Mouse (Mus musculus) erythroblast, embryonic 14.5 days (primary cell): ENCODE results near the gene Rpl26. TPM values are rescaled to one million over a fixed set of nuclear protein-coding genes. Genes with fewer than 3 reads are reported as not detected.

Experiments used
- H3K27me3 ChIP-seq: 2 replicates; pipeline ENCODE4 v1.6.1; 2012; ENCODE audit warnings: inconsistent platforms; ENCODE audit not compliant: control insufficient read depth
- H3K36me3 ChIP-seq: 2 replicates; pipeline ENCODE4 v1.6.1; 2012; ENCODE audit warnings: mild to moderate bottlenecking, inconsistent platforms; ENCODE audit not compliant: control insufficient read depth
- H3K4me1 ChIP-seq: 2 replicates; pipeline ENCODE4 v1.6.1; 2012; ENCODE audit warnings: inconsistent platforms; ENCODE audit not compliant: control insufficient read depth
- H3K4me3 ChIP-seq: replicated peaks from 2 replicates; pipeline ENCODE3; 2012; ENCODE audit warnings: moderate library complexity, mild to moderate bottlenecking, inconsistent platforms
- H3K9me3 ChIP-seq: 2 replicates; pipeline ENCODE4 v1.6.1; 2012; ENCODE audit warnings: low read length, inconsistent platforms, mixed read lengths; ENCODE audit not compliant: control insufficient read depth
- GATA1 ChIP-seq: IDR thresholded peaks from 2 replicates; pipeline ENCODE4 v1.6.1; 2012; ENCODE audit warnings: low read length, inconsistent platforms, mixed read lengths
- TAL1 ChIP-seq: IDR thresholded peaks from 3 replicates; pipeline ENCODE4 v1.6.1; 2012; ENCODE audit warnings: low read length, inconsistent platforms, mixed read lengths
- polyA plus RNA-seq: library from polyadenylated mRNA; stranded (reverse); fragments of >175 nt; gene quantifications from 2 replicates; pipeline ENCODE4 v1.2.3, GENCODE M21; 2012

The Rpl26 gene
- polyA plus RNA-seq, 1 experiment, result 7.0 TPM

DNA sequence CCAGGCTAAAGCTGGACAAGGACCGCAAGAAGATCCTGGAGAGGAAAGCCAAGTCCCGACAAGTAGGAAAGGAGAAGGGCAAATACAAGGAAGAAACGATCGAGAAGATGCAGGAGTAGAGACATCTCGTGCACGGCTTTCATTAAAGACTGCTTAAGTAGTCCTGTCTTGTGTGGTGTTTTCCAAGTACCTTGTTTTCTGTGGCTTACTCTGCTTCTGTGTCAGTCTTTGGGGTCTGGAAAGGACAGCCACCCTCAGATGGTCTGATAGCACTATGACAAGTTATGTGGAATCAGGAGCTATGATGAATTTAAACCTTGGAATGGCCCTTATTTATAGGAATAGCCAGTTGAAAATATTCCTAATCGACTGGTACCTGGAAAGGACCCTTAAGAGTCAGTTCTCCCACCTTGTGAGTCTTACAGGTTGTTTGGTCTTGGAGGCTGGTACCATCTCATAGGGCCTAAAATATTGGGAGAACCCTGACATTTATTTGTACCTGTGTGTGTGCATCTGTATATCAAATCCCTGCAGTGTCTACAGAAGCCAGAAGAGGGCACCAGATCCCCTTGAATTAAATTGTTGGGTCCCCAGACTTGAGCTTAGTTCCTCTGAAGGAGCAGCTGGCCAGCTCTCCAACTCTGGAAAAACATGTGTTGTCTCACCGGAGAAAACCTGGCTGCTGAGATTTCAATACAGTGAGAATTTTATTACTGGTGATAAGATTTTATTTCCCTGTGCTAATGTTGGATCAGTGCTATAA is 3.2 kb downstream of the Rpl26 start:
- Histone ChIP-seq H3K4me3 (no peak overlapping the region), H3K9me3 (no peaks in the 10 kb centered on the region), H3K36me3 (peaks cover 52% of the 10 kb centered on the region), H3K4me1 (peaks cover 29% of the 10 kb centered on the region), H3K27me3 (peaks cover 3% of the 10 kb centered on the region)
- TF ChIP-seq GATA1 (no peak), TAL1 (no peak)

DNA sequence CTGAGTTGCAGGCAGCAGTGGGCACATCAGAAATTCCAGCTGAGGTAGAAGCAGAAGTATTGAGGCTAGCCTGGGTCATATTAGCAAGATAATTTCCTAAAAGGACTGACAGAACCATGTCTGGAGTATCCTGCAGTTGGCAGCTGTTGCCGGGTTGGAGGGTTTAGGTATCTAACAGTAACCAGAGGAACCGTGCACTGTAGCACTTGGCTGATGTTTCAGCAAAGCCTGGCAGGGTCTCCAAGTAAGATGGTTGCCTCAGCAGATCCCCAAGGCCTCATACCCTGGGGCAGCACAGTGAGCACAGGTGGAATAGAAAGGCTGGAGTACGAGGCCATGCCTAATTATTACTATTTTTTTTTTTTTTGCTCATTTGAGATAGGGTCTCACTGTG is 3.8 kb downstream of the Rpl26 start:
- no peaks in the 10 kb centered on the region; the same call in none of the 2 replicates for H3K27me3 ChIP-seq
- TF ChIP-seq GATA1 (no peak), TAL1 (no peak)
- H3K9me3 ChIP-seq, result no peaks in the 10 kb centered on the region
- H3K4me1 ChIP-seq, result peaks cover 23% of the 10 kb centered on the region
- peaks cover 52% of the 10 kb centered on the region for H3K36me3 ChIP-seq
- H3K4me3 ChIP-seq, result no peak overlapping the region

DNA sequence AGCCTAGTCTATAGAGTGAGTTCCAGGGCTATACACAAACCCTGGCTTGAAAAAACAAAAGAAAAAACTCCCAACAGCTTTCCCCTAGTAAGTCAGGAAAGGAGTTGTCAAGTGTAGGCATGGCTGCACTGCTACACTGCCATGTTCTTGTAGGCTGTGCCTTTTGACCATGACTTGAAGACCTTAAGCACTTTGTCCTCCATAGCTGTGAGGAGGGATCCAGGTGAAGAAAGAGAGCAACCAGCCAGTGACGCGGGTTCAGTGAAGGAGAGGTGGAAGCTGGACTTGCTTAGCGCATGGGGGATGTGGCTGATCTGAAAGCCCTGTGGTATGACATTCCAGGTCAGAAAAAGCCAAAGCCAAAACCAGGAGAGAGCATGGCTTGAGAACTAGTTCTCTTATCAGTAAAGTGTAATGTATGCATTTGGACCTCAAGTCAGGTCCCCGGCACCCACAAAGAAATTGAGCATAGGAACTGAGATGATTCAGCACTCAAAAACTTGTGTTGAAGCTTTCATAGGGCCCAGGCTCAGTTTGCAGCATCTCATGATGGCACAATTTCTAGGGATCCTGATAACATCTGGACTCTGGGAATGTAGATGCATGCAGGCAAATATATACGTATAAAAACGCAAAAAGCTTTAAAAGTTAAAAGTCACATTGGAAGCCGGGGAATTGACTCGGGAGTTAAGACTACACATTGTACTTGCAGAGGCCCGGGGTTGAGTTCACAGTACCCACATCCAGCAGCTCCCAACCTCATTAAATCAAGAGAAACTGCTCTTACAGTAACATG is 4.5 kb downstream of the Rpl26 start:
- TF ChIP-seq GATA1, result no peak
- no peak for TF ChIP-seq TAL1
- Histone ChIP-seq H3K4me3 (no peak overlapping the region), H3K36me3 (peaks cover 52% of the 10 kb centered on the region), H3K27me3 (no peaks in the 10 kb centered on the region; the same call in 1 of the 2 replicates), H3K4me1 (peaks cover 20% of the 10 kb centered on the region), H3K9me3 (no peaks in the 10 kb centered on the region)

DNA sequence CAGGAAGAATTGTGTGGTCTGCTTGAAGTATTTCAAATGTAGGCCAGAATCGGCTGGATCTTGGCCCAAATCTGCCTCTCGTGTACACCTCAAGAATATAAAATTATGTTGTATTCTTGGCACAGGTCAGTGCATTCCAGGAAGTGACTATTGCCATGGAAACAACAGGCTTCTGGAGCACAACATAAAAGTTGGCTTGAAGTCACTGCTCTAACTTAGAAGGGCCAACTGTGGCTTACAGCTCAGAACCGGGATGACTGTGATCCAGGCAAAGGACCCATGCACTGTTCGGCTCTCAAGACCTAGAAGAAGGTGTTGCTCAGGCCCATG is 5.0 kb downstream of the Rpl26 start:
- Histone ChIP-seq H3K4me1 (peaks cover 16% of the 10 kb centered on the region), H3K27me3 (peaks cover 5% of the 10 kb centered on the region), H3K4me3 (no peak overlapping the region), H3K9me3 (no peaks in the 10 kb centered on the region), H3K36me3 (peaks cover 52% of the 10 kb centered on the region)
- no peak for TF ChIP-seq TAL1
- no peak for TF ChIP-seq GATA1

DNA sequence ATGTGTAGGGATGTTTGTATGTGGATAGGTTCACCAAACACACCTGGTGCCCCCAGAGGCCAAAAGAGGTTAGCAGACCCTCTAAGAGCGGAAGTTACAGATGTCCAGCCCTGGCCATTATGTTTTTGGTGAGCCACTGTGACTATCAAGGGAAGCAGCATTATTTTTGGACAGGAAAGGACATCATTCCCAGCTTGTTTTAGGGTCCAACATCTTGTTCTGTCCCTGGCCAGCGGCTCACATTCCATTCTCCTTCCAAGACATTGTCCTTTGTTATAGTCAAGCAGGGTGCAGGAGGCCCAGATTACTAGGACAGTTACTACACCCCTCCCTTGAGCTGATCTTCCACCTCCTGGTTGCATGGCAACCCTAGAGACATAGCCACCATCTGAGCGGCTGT is 5.9 kb downstream of the Rpl26 start:
- Histone ChIP-seq H3K36me3 (peaks cover 52% of the 10 kb centered on the region), H3K9me3 (no peaks in the 10 kb centered on the region; the same call in 1 of the 2 replicates), H3K4me3 (no peak overlapping the region), H3K4me1 (peaks cover 16% of the 10 kb centered on the region), H3K27me3 (peaks cover 14% of the 10 kb centered on the region)
- TF ChIP-seq GATA1, result no peak
- TF ChIP-seq TAL1, result no peak

DNA sequence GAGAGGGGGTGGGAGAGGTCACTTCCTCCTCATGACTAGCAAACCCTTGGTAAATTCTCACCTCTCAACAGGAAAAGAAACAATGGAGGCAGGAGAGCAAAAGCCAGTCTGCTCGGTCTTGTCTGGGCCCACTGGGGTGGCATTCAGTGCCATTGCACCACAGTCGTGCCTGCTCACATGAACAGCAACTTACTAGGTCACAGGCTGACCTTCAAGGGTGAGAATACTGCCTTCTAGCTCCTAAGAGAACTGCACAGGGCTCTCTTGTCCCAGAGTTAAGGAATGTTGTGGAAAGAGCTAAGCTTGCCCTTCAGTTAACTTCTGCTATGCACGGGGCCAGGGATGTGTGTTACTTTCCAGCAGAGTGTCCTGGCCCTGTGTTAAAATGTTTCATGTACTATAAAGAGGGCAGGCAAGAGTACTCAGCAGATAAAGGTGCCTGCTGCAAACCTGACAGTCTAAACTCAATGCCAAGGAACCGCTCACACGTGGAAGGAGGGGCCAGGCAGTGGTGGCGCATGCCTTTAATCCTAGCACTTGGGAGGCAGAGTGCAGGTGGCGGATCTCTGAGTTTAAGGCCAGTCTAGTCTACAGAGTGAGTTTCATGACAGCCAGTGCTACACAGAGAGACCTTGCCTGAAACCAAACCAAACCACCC is 7.6 kb downstream of the Rpl26 start:
- peaks cover 35% of the 10 kb centered on the region for H3K36me3 ChIP-seq
- H3K27me3 ChIP-seq, result peaks cover 25% of the 10 kb centered on the region
- peaks cover 5% of the 10 kb centered on the region for H3K9me3 ChIP-seq
- no peak for TF ChIP-seq GATA1
- no peak for TF ChIP-seq TAL1
- peaks cover 8% of the 10 kb centered on the region for H3K4me1 ChIP-seq
- no peak overlapping the region for H3K4me3 ChIP-seq

DNA sequence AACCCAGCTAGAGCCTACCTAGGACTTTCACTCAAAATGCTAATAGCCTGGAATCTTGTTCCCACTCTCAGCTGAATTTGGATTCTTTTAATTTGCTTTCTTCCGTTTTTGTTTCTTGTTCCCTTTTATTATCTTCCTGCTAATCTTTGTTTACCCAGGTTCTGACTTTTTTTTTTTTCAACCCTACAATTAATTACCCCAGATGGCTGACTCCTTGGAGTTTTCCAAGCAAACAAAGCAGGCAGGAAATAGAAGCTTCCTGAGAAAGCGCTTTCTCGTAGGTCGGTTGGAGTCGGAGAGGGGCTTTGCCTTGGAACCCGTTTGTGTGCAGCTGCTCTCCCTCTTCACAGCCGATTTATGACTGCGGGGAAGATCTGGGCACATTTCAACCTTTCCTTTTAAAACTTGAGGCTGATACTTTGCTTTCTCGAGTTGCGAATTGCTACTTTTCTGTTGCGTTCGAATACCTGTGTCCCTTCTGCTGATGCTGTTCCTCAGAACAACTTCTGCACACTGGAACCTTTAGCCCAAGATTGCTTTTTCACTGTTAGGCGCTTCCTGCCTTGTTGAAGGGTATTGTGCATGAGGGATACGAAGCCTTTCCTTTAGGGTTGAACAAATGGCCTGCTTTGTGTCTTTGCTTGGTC is 10.3 kb downstream of the Rpl26 start:
- peaks cover 8% of the 10 kb centered on the region for H3K4me1 ChIP-seq
- H3K27me3 ChIP-seq, result peaks cover 27% of the 10 kb centered on the region
- H3K9me3 ChIP-seq, result peaks cover 5% of the 10 kb centered on the region
- H3K36me3 ChIP-seq, result peaks cover 10% of the 10 kb centered on the region
- no peak overlapping the region for H3K4me3 ChIP-seq
- TF ChIP-seq TAL1 (no peak), GATA1 (no peak)

DNA sequence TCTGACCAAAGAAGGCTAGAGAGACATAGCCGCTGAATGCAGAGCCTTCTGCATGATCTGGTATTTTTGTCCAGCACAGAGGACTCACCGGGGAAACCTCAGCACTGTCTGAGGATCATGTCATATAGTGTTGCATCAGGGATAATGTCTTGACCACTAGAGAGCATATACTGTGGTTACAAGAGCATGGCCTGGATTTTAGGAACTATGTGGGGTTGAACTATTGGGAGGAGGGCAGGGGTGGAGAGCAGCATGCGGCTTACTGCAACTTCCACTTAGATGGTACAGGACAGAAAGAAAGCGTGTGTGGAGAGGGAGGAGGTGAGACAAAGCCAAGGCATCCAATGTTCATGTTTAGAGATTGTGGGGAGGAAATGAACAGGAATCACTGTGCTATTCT is 13.2 kb downstream of the Rpl26 start:
- Histone ChIP-seq H3K27me3 (peaks cover 27% of the 10 kb centered on the region), H3K4me3 (no peak overlapping the region), H3K4me1 (no peaks in the 10 kb centered on the region), H3K36me3 (no peaks in the 10 kb centered on the region), H3K9me3 (peaks cover 5% of the 10 kb centered on the region)
- TF ChIP-seq TAL1 (no peak), GATA1 (no peak)
